Mouse (Mus musculus) heart, adult 18-20 months (tissue): ENCODE measurements at regions not wholly inside any gene's neighbourhood (a gene's known extent, or its start where the extent isn't known, plus 50 kb on each side); places are given as distances from the start of the nearest gene placed in this dataset.

Source experiments
- DNase-seq, 2 experiments: peaks; one replicate each; pipeline ENCODE4 v3.0.0; 2021 to 2022; ENCODE audit warnings: mixed read lengths in 1 of 2

DNA sequence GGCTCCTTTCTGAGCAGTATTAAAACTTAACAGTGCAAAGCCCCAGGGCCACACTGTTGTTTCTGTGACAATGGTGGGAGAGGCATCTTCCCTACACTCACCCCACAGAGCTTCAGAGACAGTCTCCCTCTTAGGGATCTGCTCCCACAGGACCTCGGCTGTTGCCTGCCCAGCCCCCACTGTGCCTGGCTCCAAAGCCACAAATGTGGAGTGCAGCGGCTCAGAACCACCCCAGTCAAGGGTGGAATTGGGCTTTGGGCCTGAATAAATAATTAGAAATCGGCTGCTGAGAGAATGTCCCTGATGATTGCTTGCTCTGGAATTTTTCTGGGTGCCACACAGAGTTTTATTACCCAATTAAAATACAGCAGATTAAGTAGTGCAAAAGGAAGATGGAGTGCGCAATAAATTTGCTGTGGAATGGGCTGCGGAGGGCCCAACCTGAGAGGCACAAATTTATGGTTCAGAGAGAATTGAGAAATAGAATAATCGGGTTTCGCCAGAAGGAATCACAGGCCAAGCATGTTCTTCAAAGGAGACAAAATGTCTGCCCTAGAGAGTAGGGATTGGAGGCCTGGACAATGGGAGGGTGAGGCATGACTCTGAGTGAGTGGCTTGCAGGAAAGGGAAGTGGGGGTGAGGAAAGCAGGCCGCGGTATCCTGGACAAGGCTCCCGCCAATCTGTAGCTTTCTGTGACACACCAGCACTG lies 56.4 kb downstream of the Cd24a start:
- no peak for DNase-seq

DNA sequence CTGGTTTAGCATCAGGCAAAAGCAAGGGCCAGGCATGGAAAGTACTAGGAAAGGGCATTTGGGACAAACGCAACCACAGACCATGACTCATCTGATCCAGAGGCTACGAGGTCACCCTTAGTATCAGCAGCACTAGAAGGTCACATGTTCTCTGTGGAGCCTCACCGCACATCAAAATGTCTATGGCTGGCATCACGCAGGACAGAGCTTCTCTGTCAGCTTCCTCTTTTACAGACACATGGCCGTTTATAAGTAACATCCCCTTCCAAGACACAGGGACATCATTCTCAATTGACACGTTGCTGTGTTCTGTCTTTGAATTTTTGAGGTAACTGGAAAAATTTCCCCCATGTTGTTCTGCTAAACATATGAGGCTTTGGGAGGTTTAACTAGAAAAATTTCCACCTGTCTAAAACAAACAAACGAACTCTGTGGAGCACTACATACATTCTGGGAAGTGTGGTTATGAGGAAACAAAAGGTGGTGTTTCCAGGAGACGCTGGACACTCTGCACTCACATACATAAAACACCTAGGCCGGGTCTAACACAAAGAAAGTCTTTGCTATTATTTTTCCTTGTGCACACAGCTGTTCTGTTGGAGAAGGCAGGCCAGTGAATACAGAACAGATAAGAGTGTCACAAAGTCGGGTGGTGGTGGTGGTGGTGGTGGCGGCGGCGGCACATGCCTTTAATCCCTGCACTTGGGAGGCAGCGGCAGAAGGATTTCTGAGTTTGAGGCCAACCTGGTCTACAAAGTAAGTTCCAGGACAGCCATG lies 63.3 kb downstream of the Cd24a start:
- no peak for DNase-seq

DNA sequence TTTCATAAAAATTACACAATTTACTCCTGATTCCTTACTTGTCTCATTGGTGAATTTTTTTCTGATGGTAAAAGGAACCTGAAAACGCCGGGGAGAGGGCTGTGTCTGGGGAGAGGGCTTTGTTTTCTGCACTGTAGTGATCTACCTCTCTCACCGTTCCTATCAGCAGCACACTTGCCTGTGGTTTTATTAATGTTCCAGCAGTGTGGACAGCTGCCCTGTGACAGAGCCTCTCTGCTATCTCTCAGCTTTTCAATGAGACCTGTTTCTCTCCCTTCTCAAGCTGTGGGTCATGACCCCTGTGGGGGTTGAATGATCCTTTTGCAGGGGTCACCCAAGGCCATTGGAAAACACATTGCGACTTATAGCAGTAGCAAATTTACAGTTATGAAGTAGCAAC lies 68.2 kb downstream of the Cd24a start:
- DNase-seq, result no peak

DNA sequence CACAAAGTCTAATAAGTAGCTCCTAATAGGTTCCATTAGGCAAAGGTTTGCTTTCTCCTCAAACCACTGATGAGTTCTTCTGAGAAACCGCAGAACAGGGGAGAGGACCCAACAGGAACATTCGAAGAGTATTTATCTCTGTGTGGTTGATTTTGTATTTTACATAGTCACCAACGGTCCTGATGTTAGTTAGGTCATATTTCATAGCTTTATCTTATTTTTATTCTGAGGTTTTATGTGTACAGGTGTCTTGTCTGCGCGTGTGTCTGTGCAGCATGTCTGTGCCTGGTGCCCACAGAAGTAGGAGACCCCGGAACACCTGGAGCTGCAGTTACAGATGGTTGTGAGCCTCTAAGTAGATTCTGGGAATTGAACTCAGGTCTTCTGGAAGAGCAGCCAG lies 68.9 kb downstream of the Cd24a start:
- no peak for DNase-seq

DNA sequence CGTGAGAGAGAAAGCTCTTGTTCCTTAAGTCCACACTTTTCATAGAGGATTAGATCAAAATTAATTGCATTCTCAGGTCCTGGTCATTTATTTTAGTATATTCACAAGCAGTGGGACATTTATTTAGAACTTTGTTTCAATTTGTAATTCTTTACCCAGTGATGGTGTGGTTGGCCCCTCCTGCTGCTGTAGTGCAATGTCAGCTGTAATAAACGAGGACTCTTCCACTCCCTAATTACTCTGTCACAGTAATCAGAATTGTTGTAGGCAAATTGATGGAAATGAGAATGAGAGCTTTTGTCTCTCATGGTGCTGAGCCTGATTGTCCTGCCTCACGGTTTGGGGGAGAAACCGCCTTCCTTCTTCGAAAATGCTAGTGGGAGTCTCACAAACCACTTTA lies 70.1 kb downstream of the Cd24a start:
- DNase-seq, result no peak

DNA sequence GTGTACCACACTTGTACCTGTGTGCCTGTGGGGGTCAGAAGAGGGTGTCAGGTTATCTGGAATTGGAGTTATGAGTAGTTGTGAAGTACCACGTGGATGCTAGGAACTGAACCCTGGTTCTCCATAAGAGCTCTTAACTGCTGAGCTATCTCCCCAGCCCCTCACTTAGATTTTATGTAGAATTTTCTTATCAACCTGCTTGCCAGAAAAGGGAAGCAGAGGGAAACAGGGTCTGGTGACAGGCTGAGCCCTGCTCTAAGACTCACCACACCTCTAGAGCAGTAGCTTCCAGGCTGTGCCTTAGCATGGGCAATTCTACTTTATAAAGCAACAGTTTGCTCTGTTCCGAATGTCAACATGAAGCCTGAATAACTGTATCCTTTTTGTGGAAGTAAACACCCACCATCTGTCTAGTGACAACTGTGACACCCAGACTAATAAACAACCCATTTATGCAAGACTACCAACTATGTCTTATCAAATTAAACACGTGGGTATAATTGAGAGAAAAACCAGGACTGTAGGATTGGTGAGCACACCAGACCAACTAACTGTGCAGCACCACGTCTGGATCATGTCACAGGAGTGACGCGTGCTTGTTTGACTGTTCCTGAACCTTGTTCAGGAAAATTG lies 70.8 kb downstream of the Cd24a start:
- no peak for DNase-seq

DNA sequence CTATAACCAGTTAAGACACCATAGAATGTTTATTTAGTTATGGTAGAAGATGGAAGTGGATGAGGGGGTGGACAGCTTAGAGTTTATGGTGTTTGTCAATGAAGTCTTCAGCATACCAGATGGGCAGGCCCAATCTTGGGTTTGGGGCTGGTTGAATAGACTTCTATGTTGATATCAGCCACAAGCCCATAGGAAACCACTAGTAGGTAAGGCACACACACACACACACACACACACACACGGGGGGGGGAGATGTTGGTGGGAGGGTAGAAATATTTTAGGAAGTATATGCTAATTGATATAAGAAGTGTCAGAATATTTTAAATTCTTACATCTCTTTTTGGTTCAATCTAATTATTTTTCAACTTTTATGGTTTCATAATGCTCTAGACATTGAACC lies 72.4 kb downstream of the Cd24a start:
- no peak for DNase-seq

DNA sequence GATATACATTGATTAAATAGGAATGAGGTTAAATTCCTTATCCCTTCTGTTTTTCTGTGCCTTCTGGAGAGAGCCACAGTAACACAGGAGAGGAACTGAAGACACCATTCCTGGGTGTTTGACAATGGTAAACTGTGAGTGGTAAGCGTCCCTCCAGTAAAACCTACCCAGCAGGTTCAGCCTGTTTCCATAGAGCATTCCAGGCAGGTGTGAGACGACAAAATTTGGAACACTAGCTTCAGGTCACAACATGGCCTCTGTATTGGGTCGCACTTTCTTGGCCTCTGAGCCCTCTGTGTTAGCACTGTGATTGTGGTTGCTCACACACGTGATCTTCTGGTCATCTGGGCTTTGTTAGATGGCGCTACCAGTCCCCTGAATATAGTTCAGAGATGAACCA lies 73.4 kb downstream of the Cd24a start:
- no peak for DNase-seq

DNA sequence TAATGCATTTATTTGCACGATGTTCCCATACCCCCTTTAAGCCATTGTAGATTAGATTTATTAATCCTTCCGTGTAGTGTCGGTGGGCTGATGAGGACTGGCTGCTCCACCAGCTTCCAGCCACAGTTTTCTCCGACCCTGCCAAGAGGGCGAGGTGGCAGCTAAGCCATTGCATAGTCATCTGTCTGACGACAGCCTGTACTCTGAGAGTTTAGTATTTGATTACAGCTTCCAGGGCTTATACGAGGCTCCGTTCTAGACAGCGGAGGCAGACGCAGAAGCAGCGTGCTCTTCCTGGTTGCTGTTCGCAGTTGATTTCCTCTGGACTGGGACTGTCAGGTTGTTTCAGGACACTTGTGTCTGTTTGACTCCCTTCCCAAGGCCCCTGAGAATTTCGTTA lies 73.8 kb downstream of the Cd24a start:
- DNase-seq, result no peak

DNA sequence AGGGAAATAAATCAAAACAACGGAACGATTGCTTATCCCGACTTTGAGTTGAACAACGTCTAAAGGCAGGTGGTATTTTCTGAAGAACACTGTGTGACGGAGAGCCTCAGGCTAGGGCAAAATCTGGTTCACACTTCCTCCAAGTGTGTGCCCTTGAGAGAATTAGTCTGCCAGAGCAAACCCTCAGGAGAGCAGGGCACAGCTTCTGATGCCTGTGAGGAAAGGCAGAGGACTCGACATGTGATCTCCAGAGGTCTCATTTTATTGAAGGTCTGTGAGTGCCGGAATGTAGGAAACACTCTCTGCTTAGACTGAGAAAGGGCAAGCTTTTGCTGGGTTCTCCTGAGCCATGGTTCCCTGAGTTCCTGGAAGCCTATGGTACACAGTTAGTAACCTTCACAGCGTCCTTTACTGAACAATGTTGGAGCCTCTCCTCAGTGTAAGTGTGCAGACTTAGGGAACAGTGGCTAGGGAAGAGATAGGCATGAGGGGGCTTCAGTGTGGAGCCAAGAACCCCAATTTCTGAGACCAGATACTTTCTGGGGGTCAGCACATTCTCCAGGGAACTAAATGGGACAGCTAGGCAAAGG lies 77.1 kb downstream of the Cd24a start:
- no peak for DNase-seq

DNA sequence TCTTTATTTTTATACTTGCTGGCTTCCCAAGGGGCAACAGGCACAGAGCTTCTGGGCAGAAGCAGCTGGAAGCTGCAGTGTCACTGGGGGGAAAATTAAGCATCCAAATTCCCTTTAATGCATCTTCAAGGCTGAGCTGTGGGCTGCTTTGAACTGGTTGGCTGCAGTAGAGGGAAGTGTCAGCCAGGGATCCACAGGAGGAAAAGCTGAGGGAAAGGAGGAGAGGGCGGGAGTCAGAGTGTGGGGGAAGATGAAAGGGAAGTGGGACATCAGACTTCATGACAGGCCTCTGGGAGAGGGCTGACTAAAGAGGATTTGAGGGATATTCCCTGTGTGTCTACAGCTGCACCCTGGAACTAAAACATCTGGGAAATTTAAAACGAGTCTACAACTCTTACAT lies 77.6 kb downstream of the Cd24a start:
- DNase-seq, result no peak

DNA sequence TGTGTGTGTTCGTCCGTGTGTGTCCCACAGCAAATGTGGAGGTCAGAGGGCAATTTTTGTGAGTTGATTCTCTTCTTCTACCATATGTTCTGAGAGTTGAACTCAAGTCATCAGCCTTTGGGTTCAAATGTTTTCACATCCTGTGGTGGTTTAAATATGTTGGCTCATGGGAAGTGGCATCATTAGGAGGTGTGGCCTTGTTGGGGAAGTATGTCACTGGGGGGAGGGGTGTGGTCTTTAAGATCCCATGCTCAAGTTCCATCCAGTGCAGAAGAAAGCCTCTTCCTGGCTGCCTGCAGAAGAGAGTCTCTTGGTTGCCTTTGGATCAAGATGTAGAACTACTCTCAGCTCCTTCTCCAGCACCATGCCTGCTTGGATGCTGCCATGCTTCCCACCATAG lies 78.1 kb downstream of the Cd24a start:
- no peak for DNase-seq

DNA sequence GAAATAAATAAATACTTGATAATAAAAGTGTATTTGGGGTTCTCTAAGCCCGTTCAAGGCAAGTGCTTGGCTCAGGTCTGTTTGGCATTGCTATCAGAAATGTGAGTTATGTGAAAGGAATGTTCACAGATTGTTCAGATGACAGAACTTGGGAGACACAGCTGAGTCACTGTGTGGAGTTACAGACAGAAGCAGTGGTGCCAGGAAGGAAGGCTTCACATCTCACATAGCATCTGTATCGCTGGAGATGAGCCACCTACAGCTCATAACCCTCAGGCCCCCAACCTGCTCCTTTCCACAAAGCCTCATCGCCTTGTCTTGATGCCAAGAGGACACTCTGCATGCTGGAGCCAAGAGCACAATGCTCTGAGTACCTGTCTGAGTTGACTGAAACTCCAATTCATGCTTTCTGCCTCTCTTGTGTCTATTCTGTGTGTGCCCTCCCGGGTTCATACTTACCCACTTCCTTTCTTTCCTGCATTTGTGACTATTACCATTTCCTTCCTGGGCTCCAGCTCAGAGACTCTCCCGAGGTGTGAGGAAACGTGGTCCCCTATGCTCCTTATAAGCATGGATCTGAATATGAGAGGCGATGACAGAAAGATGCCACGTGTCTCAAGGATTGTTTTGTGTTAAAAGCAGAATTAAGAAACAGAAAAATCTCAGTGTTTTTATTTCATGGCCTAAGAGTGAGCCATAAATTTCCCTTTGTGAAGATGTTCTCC lies 79.6 kb downstream of the Cd24a start:
- DNase-seq, result peak in 1 of 2 experiments; percentile 4

DNA sequence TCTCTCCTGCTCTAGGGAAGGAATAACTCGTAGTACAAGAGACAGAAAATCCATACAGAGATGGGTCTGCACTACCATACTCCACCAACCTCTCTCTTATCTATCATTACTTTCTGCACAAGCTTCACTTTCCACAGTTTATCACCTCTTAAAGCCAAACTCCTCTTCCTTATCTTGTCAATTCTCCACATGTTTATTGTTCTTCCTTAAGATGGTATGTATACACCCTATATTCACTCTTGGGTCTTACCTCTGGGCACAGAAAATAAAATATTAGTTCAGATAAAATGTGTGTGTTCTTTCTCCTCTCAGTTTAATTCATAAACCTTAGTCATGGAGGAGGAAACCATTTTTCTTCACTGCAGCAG lies 80.1 kb downstream of the Cd24a start:
- DNase-seq, result no peak

DNA sequence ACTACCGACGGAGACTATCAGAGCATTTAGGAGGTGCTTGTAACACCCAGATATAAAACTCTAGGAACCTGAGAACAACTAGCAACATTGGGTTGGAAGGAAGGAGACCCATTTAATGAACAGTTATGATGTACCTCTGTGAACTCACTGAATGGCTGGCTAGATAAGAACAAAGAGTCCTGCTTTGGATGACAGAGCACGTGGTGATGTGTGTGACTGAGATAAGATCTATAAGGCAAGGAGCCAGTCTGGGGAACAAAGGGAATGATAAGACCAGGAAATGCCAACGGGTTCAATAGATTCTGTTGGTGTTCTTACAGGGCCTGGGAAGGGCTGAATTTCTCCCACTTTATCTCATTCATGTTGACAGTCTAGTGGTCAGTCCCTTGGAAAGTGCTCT lies 86.8 kb downstream of the Cd24a start:
- no peak for DNase-seq

DNA sequence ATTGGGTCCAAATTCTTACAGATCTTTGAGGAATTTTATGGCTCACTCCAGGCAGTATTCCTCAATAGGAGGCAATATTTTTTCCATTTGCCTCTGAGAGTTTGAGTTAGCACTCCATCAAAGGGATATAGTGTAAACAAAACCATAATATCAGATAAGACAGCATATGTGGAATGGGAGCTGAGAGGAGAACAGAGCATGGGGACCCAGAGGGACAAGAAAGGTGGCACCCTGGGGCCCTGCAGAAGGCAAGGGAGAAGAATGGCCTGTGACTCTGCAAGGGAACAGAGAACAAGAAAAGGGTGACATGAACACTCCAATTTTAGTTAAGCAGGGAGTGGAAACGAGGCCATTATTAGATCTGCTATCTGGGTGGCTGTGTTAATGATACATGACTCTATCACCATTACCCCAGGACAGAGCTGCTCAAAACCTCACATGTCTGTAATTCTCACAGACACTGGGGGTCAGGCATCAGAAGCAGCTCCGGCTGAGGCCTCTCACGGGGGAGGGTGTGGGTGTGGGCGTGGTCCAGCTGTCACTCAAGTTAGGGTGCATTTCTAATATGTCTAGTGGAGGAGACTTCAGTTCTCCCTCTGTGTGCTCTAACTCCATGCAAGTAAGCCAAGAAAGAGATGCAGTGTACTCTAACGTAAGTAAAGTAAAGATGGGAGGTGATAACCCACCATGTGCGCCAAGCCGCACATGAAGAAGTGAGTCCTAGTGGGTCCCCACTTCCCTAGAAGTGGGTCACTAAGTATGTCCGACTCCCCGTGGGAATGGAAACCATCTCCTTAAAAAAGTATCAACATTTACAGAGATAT lies 88.4 kb downstream of the Cd24a start:
- no peak for DNase-seq

DNA sequence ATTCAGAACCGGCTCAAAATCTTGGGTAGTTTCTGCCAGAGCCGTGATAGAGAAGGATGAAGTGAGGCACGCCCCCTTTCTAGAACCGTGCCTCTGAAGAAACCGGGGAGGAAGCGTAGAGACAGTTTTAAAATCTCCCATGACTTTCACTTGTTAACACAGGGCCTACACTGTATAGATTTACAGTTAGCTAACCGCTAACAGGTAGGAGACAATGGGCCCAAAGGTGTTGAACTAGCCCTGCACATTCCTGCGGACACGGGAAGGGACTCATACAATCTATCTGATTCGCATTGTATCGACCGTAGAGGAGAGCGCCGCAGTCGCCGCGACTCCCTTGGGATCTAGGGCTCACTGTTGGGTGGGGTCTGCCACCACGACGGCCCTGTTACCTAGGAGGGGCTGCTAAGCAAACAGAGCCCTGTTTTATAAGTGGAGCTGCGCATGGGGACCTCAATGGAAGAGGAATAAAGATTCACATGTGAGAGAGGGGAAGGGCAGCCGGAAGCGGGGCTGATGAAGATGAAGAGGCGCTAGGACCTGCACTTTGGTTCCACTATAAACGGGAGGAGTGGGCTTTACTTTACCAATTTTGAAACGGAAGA lies 89.1 kb downstream of the Cd24a start:
- DNase-seq, result no peak

DNA sequence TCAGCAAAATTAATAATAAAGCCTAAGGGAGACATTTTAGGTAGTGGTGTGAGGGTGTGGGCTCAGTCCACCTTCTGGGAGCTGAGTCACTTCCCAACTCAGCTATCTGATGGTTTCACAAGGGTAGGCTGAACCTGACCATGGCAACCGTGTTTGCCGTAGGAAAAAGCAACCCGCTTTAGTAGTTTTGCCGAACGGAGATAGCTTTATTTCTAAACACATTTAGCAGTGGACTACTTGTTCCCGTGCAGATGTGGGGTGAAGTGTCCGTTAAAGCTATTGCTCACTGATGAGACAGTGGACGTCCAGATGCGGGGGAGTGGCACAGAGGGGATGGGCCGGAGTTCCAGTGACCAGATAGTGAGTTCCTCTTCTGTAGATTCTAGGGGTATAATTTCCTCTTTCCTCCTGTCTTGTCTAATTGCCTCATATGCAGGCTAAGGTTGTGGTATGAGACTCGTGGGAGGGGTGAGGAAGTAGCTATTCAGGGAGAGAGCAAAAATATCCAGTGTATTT lies 89.7 kb downstream of the Cd24a start:
- peak; percentile 11 to 15 for DNase-seq

DNA sequence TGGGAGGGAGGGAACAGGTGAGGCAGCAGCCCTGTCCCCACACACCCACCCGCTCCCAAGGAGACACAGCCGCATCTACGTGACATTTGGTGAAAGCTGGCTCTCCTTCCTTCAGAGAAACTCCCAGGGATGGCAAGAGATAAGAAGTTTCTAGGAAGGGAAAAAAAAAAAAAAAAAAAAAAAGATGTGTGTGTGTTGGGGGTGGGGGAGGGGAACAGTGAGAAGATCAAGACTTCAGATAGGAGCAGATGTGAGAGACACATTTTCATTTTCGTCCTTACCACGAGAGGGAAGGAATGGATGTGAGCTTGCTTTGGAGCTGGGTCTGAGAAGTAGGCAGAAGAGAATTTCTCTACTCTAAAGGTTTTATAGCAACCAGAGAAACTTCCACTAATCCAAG lies 91.4 kb downstream of the Cd24a start:
- no peak for DNase-seq

DNA sequence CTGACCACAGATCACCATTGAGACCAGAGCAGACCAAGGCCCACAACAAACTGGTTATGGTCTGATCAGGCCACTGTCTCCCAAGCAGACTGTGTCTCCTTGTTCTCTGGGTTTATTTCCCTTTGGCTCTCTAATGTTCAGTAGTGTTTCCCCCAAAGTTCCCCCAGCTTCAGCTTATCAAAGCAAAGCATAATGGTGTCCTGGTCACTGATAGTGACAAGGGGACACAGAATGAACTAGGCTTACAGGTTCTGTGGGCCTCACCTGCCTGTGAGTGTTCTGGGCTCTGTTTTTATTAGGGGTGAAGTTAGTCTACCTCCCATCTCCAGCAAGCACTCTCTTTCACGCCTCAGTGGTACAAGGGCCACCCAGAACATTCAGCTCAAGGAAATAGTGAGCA lies 92.7 kb downstream of the Cd24a start:
- no peak for DNase-seq

DNA sequence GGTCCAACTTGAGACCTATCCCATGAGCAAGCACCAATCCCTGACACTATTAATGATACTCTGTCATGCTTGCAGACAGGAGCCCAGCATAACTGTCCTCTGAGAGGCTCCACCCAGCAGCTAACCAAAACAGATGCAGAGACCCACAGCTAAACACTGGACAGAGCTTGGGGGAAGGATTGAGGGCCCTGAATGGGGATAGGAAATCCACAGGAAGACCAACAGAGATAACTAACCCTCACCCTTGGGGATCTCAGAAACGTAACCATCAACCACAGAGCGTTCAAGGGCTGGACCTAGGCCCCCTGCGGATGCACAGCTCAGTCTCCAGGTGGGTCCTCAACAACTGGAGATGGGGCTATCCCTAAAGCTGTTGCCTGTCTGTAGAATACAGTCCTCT lies 93.7 kb downstream of the Cd24a start:
- DNase-seq, result no peak
